Mouse (Mus musculus) myocyte (in vitro differentiated cells): ENCODE results near the gene Dhcr24. TPM values are rescaled to one million over a fixed set of nuclear protein-coding genes. Genes with fewer than 3 reads are reported as not detected.

ENCODE experiments used
- H3K27me3 ChIP-seq: one replicate; pipeline ENCODE4 v1.6.1; 2011; ENCODE audit not compliant: control insufficient read depth, insufficient read depth, insufficient read length
- H3K36me3 ChIP-seq: one replicate; pipeline ENCODE4 v1.6.1; 2011; ENCODE audit not compliant: control insufficient read depth, insufficient read depth
- H3K4me2 ChIP-seq: one replicate; pipeline ENCODE4 v1.6.1; 2011; ENCODE audit warnings: low read depth, control low read depth
- H3K4me3 ChIP-seq: one replicate; pipeline ENCODE4 v1.5.1; 2011; ENCODE audit warnings: mild to moderate bottlenecking, control low read depth, moderate library complexity
- H3K79me2 ChIP-seq: one replicate; pipeline ENCODE4 v1.6.1; 2011; ENCODE audit not compliant: control insufficient read depth, insufficient read depth
- H3ac ChIP-seq: one replicate; pipeline ENCODE4 v1.6.1; 2011; ENCODE audit not compliant: control insufficient read depth, insufficient read length
- CEBPB ChIP-seq: IDR thresholded peaks from 2 replicates; pipeline ENCODE4 v1.6.1; 2011; ENCODE audit warnings: mild to moderate bottlenecking, moderate library complexity; ENCODE audit not compliant: poor library complexity, insufficient read depth, severe bottlenecking
- E2F4 ChIP-seq: IDR thresholded peaks from one replicate; pipeline ENCODE4 v1.6.1; 2011; ENCODE audit warnings: mild to moderate bottlenecking, control low read depth, moderate library complexity; ENCODE audit not compliant: insufficient read depth
- MAX ChIP-seq: IDR thresholded peaks from one replicate; pipeline ENCODE4 v1.6.1; 2011; ENCODE audit warnings: low read depth, mild to moderate bottlenecking, control low read depth
- MYOD1 ChIP-seq, 3 experiments: IDR thresholded peaks; one replicate each; pipeline ENCODE4 v1.6.1; 2011; ENCODE audit warnings: control low read depth in 2 of 3, low read depth in 2 of 3, mild to moderate bottlenecking in 2 of 3, moderate library complexity in 1 of 3; ENCODE audit not compliant: insufficient read length in 2 of 3, control insufficient read depth in 1 of 3
- MYOG ChIP-seq, 3 experiments: IDR thresholded peaks; one replicate each; pipeline ENCODE4 v1.6.1; 2011; ENCODE audit warnings: control low read depth in 2 of 3, low read depth in 2 of 3, mild to moderate bottlenecking in 2 of 3; ENCODE audit not compliant: insufficient read length in 2 of 3, control insufficient read depth in 1 of 3, insufficient read depth in 1 of 3
- POLR2A ChIP-seq: IDR thresholded peaks from one replicate; pipeline ENCODE4 v1.6.1; 2011; ENCODE audit warnings: low read depth, mild to moderate bottlenecking, control low read depth, moderate library complexity; ENCODE audit not compliant: insufficient read length
- POLR2AphosphoS2 ChIP-seq: IDR thresholded peaks from one replicate; pipeline ENCODE4 v1.6.1; 2011; ENCODE audit warnings: low read depth, control low read depth; ENCODE audit not compliant: insufficient read length
- REST ChIP-seq: IDR thresholded peaks from one replicate; pipeline ENCODE4 v1.6.1; 2011; ENCODE audit warnings: mild to moderate bottlenecking, control low read depth, moderate library complexity; ENCODE audit not compliant: insufficient read depth, insufficient read length
- SRF ChIP-seq: IDR thresholded peaks from one replicate; pipeline ENCODE4 v1.6.1; 2011; ENCODE audit warnings: low read depth; ENCODE audit not compliant: control insufficient read depth, insufficient read length
- TCF12 ChIP-seq: IDR thresholded peaks from one replicate; pipeline ENCODE4 v1.6.1; 2011; ENCODE audit warnings: mild to moderate bottlenecking, control low read depth; ENCODE audit not compliant: poor library complexity, insufficient read depth, severe bottlenecking
- TCF3 ChIP-seq: IDR thresholded peaks from one replicate; pipeline ENCODE4 v1.6.1; 2011; ENCODE audit warnings: low read depth, control low read depth; ENCODE audit not compliant: insufficient read length
- USF1 ChIP-seq: IDR thresholded peaks from one replicate; pipeline ENCODE4 v1.6.1; 2011; ENCODE audit warnings: low read depth, mild to moderate bottlenecking, control low read depth, moderate library complexity
- polyA plus RNA-seq: library from polyadenylated mRNA; unstranded; fragments of >200 nt; fragmentation: generic; extraction: Trizol; gene quantifications from one replicate; pipeline ENCODE4 v1.2.1, GENCODE M21; 2012; ENCODE audit warnings: missing spikeins

The Dhcr24 gene
- polyA plus RNA-seq, 1 experiment, result 116 TPM

GRCm38 (mm10) chr4:106597741-106598140 is 36.9 kb downstream of the Dhcr24 start:
- Histone ChIP-seq H3K36me3 (no peaks in the 10 kb centered on the region), H3K4me3 (no peak overlapping the region), H3K79me2 (no peaks in the 10 kb centered on the region), H3K27me3 (no peaks in the 10 kb centered on the region), H3K4me2 (no peak overlapping the region), H3ac (no peak overlapping the region)
- TF ChIP-seq MAX, result no peak
- TF ChIP-seq POLR2A, result no peak
- no peak for TF ChIP-seq REST
- no peak for TF ChIP-seq E2F4
- TF ChIP-seq SRF, result no peak
- TF ChIP-seq CEBPB, result no peak
- TF ChIP-seq POLR2AphosphoS2, result no peak
- no peak for TF ChIP-seq TCF12
- TF ChIP-seq MYOD1 (IDR thresholded peaks at IDR 0.05; ENCODE audit: control insufficient read depth in 1 of 3, insufficient read length in 2 of 3, low read depth in 2 of 3), result no peak
- TF ChIP-seq USF1, result no peak
- no peak for TF ChIP-seq MYOG (IDR thresholded peaks at IDR 0.05; ENCODE audit: control insufficient read depth in 1 of 3, insufficient read depth in 1 of 3, insufficient read length in 2 of 3, low read depth in 2 of 3)
- no peak for TF ChIP-seq TCF3

GRCm38 (mm10) chr4:106599415-106599814 is 38.6 kb downstream of the Dhcr24 start:
- H3K36me3 ChIP-seq, result no peaks in the 10 kb centered on the region
- TF ChIP-seq USF1 (no peak), TCF3 (no peak), MYOD1 (IDR thresholded peaks at IDR 0.05; ENCODE audit: control insufficient read depth in 1 of 3, insufficient read length in 2 of 3, low read depth in 2 of 3) (no peak), MAX (no peak), TCF12 (no peak), E2F4 (no peak)
- H3ac ChIP-seq, result no peak overlapping the region
- no peak overlapping the region for H3K4me3 ChIP-seq
- H3K27me3 ChIP-seq, result no peaks in the 10 kb centered on the region
- no peak overlapping the region for H3K4me2 ChIP-seq
- H3K79me2 ChIP-seq, result no peaks in the 10 kb centered on the region

- Histone ChIP-seq H3K79me2 (no peaks in the 10 kb centered on the region), H3K4me3 (no peak overlapping the region), H3K4me2 (no peak overlapping the region), H3ac (no peak overlapping the region), H3K36me3 (no peaks in the 10 kb centered on the region), H3K27me3 (no peaks in the 10 kb centered on the region)
- no peak for TF ChIP-seq SRF
- no peak for TF ChIP-seq REST
- TF ChIP-seq TCF12, result no peak
- no peak for TF ChIP-seq E2F4
- no peak for TF ChIP-seq POLR2AphosphoS2
- no peak for TF ChIP-seq MYOG (IDR thresholded peaks at IDR 0.05; ENCODE audit: control insufficient read depth in 1 of 3, insufficient read depth in 1 of 3, insufficient read length in 2 of 3, low read depth in 2 of 3)
- TF ChIP-seq CEBPB, result no peak
- TF ChIP-seq MYOD1 (IDR thresholded peaks at IDR 0.05; ENCODE audit: control insufficient read depth in 1 of 3, insufficient read length in 2 of 3, low read depth in 2 of 3), result no peak
- no peak for TF ChIP-seq USF1
- no peak for TF ChIP-seq POLR2A
- no peak for TF ChIP-seq TCF3
- TF ChIP-seq MAX, result no peak
Measured at GRCm38 (mm10) chr4:106600770-106601169, 39.9 kb downstream of the Dhcr24 start.

- no peaks in the 10 kb centered on the region for H3K79me2 ChIP-seq
- no peak overlapping the region for H3K4me2 ChIP-seq
- no peak overlapping the region for H3K4me3 ChIP-seq
Measured at GRCm38 (mm10) chr4:106606639-106607554, 46.1 kb downstream of the Dhcr24 start.

GRCm38 (mm10) chr4:106607905-106608304 is 47.1 kb downstream of the Dhcr24 start:
- H3K36me3 ChIP-seq, result no peaks in the 10 kb centered on the region
- H3K79me2 ChIP-seq, result no peaks in the 10 kb centered on the region
- H3K4me3 ChIP-seq, result no peak overlapping the region
- H3K4me2 ChIP-seq, result no peak overlapping the region
- H3ac ChIP-seq, result no peak overlapping the region
- no peaks in the 10 kb centered on the region for H3K27me3 ChIP-seq
- no peak for TF ChIP-seq MYOG (IDR thresholded peaks at IDR 0.05; ENCODE audit: control insufficient read depth in 1 of 3, insufficient read depth in 1 of 3, insufficient read length in 2 of 3, low read depth in 2 of 3)
- no peak for TF ChIP-seq POLR2AphosphoS2
- no peak for TF ChIP-seq TCF3
- TF ChIP-seq E2F4, result no peak
- no peak for TF ChIP-seq MAX
- TF ChIP-seq CEBPB, result no peak
- no peak for TF ChIP-seq POLR2A
- no peak for TF ChIP-seq REST
- TF ChIP-seq SRF, result no peak
- TF ChIP-seq TCF12, result no peak
- no peak for TF ChIP-seq USF1

More at GRCm38 (mm10) chr4:106606639-106607554, 46.1 kb downstream of the Dhcr24 start:
- TF ChIP-seq MYOD1 (IDR thresholded peaks at IDR 0.05; ENCODE audit: control insufficient read depth in 1 of 3, insufficient read length in 2 of 3, low read depth in 2 of 3), result no peak
- H3K27me3 ChIP-seq, result no peaks in the 10 kb centered on the region
- H3K36me3 ChIP-seq, result no peaks in the 10 kb centered on the region
- H3ac ChIP-seq, result no peak overlapping the region
